Mouse (Mus musculus) erythroblast, embryonic 14.5 days (primary cell): ENCODE results near the gene Mfsd4b1.

Experiments
- GATA1 ChIP-seq: IDR thresholded peaks from 2 replicates; pipeline ENCODE4 v1.6.1; 2012; ENCODE audit warnings: low read length, inconsistent platforms, mixed read lengths
- TAL1 ChIP-seq: IDR thresholded peaks from 3 replicates; pipeline ENCODE4 v1.6.1; 2012; ENCODE audit warnings: low read length, inconsistent platforms, mixed read lengths

DNA sequence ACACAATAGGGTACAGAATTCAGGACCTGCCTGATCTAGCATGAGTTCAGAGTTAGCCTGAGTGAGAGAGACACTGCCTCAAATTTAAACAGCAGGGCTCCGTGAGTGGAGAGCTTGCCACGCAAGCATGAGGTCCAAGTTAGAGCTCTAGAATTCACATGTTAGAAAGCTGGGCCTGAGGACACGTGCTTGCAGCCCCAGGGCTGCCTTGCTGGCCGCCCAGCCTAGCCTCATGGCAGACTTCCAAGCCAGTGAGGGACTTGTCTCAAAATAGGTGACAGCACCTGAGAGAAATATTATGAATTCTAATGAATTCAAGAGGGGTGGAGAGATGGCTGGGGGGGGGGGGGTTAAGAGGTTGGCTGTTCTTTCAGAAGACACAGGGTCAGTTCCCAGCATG is 17.1 kb downstream of the Mfsd4b1 start:
- no peak for TF ChIP-seq GATA1
- TF ChIP-seq TAL1: no peak
